Mouse (Mus musculus) thymus, adult 2 months (tissue): ENCODE data around the gene Ankfn1. TPM values are rescaled to one million over a fixed set of nuclear protein-coding genes. Genes with fewer than 3 reads are reported as not detected.

Experiments used
- DNase-seq: peaks from one replicate; pipeline ENCODE4 v3.0.0; 2021
- H3K27ac ChIP-seq: fragments of 200-500 bp; 2 replicates; pipeline ENCODE4 v1.5.1; 2012; ENCODE audit warnings: low read length, control low read depth; ENCODE audit not compliant: control insufficient read depth, insufficient read depth
- H3K27me3 ChIP-seq: fragments of 200-500 bp; 2 replicates; pipeline ENCODE4 v1.6.1; 2012; ENCODE audit warnings: mild to moderate bottlenecking, low read length, moderate library complexity, mixed read lengths; ENCODE audit not compliant: control insufficient read depth, insufficient read depth
- H3K36me3 ChIP-seq: fragments of 200-500 bp; 2 replicates; pipeline ENCODE4 v1.6.1; 2012; ENCODE audit warnings: mild to moderate bottlenecking, low read length, moderate library complexity; ENCODE audit not compliant: control insufficient read depth, insufficient read depth
- H3K4me1 ChIP-seq: fragments of 200-500 bp; replicated peaks from 2 replicates; pipeline ENCODE4 v1.6.1; 2012; ENCODE audit warnings: low read length; ENCODE audit not compliant: control insufficient read depth, insufficient read depth
- H3K4me3 ChIP-seq: fragments of 200-500 bp; 2 replicates; pipeline ENCODE4 v1.5.1; 2012; ENCODE audit warnings: mild to moderate bottlenecking, low read length, control low read depth, moderate library complexity; ENCODE audit not compliant: control insufficient read depth, insufficient read depth
- CTCF ChIP-seq: fragments of 200-500 bp; IDR thresholded peaks from 2 replicates; pipeline ENCODE4 v1.5.1; 2012; ENCODE audit warnings: mild to moderate bottlenecking, control low read depth, low read length, moderate library complexity, borderline replicate concordance; ENCODE audit not compliant: control insufficient read depth, poor library complexity, insufficient read depth; ENCODE audit errors: extremely low read depth
- POLR2A ChIP-seq: fragments of 200-500 bp; IDR thresholded peaks from 2 replicates; pipeline ENCODE4 v1.6.1; 2012; ENCODE audit warnings: mild to moderate bottlenecking, low read length, control low read depth, moderate library complexity; ENCODE audit not compliant: control insufficient read depth, poor library complexity, insufficient read depth; ENCODE audit errors: extremely low read depth
- WGBS: fragments of 180-500 bp; shearing (Covaris S2); methylation state at CpG from one replicate; pipeline ENCODE4 v1.1.7; 2018; 5-methylcytosine and 5-hydroxymethylcytosine counted together
- polyA plus RNA-seq: library from polyadenylated mRNA; depleted of rRNA; stranded (reverse); fragments of >200 nt; gene quantifications from 2 replicates; pipeline ENCODE4 v1.2.3, GENCODE M21; 2012

The Ankfn1 gene
- polyA plus RNA-seq, 1 experiment = 0.07 TPM

DNA sequence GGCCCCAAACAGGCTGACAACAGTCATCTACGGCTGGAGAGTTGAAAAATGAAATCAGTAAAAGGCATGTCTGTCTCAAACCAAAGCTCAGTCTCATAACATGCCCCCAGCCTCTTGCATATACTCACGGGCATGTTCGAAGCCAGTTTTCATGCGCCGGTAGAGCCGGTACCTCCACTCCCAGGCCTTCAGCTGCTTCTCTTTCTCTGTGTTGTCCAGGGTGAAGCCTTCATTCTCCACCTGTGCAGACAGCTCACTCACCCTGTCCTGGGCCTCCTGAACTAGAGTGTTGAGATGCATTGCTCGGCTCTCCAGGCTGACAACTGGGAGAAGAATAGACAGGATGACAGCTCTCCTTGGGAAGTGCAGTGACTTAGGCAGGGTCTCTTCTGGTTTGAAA lies 272.4 kb downstream of the Ankfn1 start:
- Histone ChIP-seq H3K4me3 (no peak overlapping the region), H3K27me3 (no peaks in the 10 kb centered on the region), H3K27ac (no peak overlapping the region), H3K36me3 (no peaks in the 10 kb centered on the region), H3K4me1 (no peaks in the 10 kb centered on the region)
- WGBS = 93% methylated on average over 7 of the region's 7 CpGs
- TF ChIP-seq POLR2A (no peak), CTCF (no peak)
- no peak for DNase-seq

GRCm38 (mm10) chr11:89501796-89502195 lies 275.7 kb downstream of the Ankfn1 start:
- H3K27ac ChIP-seq = no peak overlapping the region
- H3K27me3 ChIP-seq = no peaks in the 10 kb centered on the region
- H3K4me3 ChIP-seq = no peak overlapping the region
- TF ChIP-seq CTCF = no peak
- TF ChIP-seq POLR2A = no peak
- no peaks in the 10 kb centered on the region for H3K4me1 ChIP-seq
- WGBS = 91% methylated on average over 7 of the region's 7 CpGs
- no peaks in the 10 kb centered on the region for H3K36me3 ChIP-seq
- DNase-seq = no peak

GRCm38 (mm10) chr11:89500961-89501360 lies 276.5 kb downstream of the Ankfn1 start:
- no peak overlapping the region for H3K4me3 ChIP-seq
- H3K36me3 ChIP-seq = no peaks in the 10 kb centered on the region
- no peaks in the 10 kb centered on the region for H3K27me3 ChIP-seq
- H3K4me1 ChIP-seq = no peaks in the 10 kb centered on the region
- 86% methylated on average over 2 of the region's 2 CpGs for WGBS
- no peak for DNase-seq
- TF ChIP-seq CTCF = no peak
- TF ChIP-seq POLR2A = no peak
- no peak overlapping the region for H3K27ac ChIP-seq

DNA sequence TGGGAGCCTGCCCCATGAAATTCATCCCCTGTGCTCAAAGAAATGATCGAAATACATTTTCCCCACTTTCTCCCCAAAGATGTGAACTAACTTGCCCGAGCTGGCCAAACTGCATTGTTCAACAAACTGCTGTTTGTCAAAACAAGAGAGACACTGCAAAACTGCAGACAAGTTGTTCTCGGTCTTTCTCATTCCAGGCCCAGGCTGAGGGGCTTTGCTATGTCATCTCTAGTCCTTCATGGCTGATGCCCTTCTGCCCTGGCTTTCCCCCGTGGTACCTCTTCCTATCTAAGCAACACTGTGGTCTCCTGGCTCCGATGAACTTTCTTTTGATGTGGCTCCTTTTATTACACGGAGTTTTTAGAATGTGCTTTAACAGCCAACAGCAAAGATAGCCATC lies 296.4 kb downstream of the Ankfn1 start:
- DNase-seq = no peak
- Histone ChIP-seq H3K4me1 (no peaks in the 10 kb centered on the region), H3K36me3 (no peaks in the 10 kb centered on the region), H3K27me3 (no peaks in the 10 kb centered on the region), H3K4me3 (no peak overlapping the region), H3K27ac (no peak overlapping the region)
- WGBS = 35% methylated on average over 6 of the region's 6 CpGs
- TF ChIP-seq POLR2A = no peak
- TF ChIP-seq CTCF = no peak

DNA sequence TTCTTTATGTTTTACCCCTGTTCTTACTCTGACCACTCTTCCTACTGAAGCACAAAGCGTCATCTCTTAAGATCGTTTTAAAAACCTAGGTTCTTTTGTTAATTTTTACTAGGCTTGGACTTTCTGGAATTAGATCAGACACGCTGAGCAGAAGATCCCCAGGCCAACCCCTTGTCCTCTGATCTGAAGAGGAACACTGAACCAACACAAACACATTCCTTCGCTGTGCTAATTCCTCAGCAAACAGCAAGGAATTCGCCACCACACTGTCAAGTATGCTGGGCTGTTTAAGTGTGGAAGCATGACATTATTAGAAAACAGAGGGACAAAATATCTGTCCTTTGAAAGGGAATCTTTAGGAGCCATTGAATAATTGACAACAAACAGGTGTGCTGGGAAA lies 300.5 kb downstream of the Ankfn1 start:
- no peaks in the 10 kb centered on the region for H3K27me3 ChIP-seq
- TF ChIP-seq CTCF (no peak), POLR2A (no peak)
- H3K4me3 ChIP-seq = no peak overlapping the region
- H3K27ac ChIP-seq = no peak overlapping the region
- 79% methylated on average over 5 of the region's 5 CpGs for WGBS
- H3K4me1 ChIP-seq = no peaks in the 10 kb centered on the region
- no peaks in the 10 kb centered on the region for H3K36me3 ChIP-seq
- DNase-seq = no peak

- no peak overlapping the region for H3K27ac ChIP-seq
- TF ChIP-seq POLR2A (no peak), CTCF (no peak)
- H3K4me1 ChIP-seq = no peaks in the 10 kb centered on the region
- no peak overlapping the region for H3K4me3 ChIP-seq
- no peaks in the 10 kb centered on the region for H3K27me3 ChIP-seq
- WGBS = 88% methylated on average over 4 of the region's 4 CpGs
- no peaks in the 10 kb centered on the region for H3K36me3 ChIP-seq
- no peak for DNase-seq
Measured at GRCm38 (mm10) chr11:89476047-89476446, 301.4 kb downstream of the Ankfn1 start.

GRCm38 (mm10) chr11:89472871-89473270 lies 304.6 kb downstream of the Ankfn1 start:
- Histone ChIP-seq H3K36me3 (no peaks in the 10 kb centered on the region), H3K27ac (no peak overlapping the region), H3K27me3 (no peaks in the 10 kb centered on the region), H3K4me3 (no peak overlapping the region), H3K4me1 (no peaks in the 10 kb centered on the region)
- TF ChIP-seq CTCF (no peak), POLR2A (no peak)
- WGBS = 89% methylated on average over 4 of the region's 4 CpGs
- DNase-seq = no peak
